Mouse (Mus musculus) kidney, adult 9 months (tissue): ENCODE measurements at regions not wholly inside any gene's neighbourhood (a gene's known extent, or its start where the extent isn't known, plus 50 kb on each side); places are given as distances from the start of the nearest gene placed in this dataset.
A peak's percentile ranks its signal among the peaks of the same experiment; 100 is the strongest.

ENCODE experiments used
- DNase-seq: peaks from one replicate; pipeline ENCODE4 v3.0.0; 2022

GRCm38 (mm10) chr9:41478106-41478848 is 316.8 kb upstream of the Ubash3b start:
- no peak for DNase-seq

GRCm38 (mm10) chr9:41475326-41475725 is 313.8 kb upstream of the Ubash3b start:
- peak; percentile 10 for DNase-seq

- no peak for DNase-seq
Observed at GRCm38 (mm10) chr9:41474945-41475297, 313.4 kb upstream of the Ubash3b start.

- peak; percentile 76 for DNase-seq
Observed at GRCm38 (mm10) chr9:41474244-41474944, 312.9 kb upstream of the Ubash3b start.

- no peak for DNase-seq
Observed at GRCm38 (mm10) chr9:41473506-41473905, 312.0 kb upstream of the Ubash3b start.

GRCm38 (mm10) chr9:41471345-41471744 is 309.8 kb upstream of the Ubash3b start:
- no peak for DNase-seq

GRCm38 (mm10) chr9:41470010-41470409 is 308.5 kb upstream of the Ubash3b start:
- no peak for DNase-seq

- no peak for DNase-seq
Observed at GRCm38 (mm10) chr9:41469414-41469813, 307.9 kb upstream of the Ubash3b start.

GRCm38 (mm10) chr9:41464057-41464685 is 302.7 kb upstream of the Ubash3b start:
- no peak for DNase-seq

GRCm38 (mm10) chr9:41461742-41462141 is 300.2 kb upstream of the Ubash3b start:
- DNase-seq = peak; percentile 86

- DNase-seq = no peak
Observed at GRCm38 (mm10) chr9:41460709-41461108, 299.2 kb upstream of the Ubash3b start.

GRCm38 (mm10) chr9:41457003-41457402 is 295.5 kb upstream of the Ubash3b start:
- DNase-seq = no peak

GRCm38 (mm10) chr9:41451738-41452137 is 290.2 kb upstream of the Ubash3b start:
- no peak for DNase-seq

GRCm38 (mm10) chr9:41449233-41449632 is 287.7 kb upstream of the Ubash3b start:
- no peak for DNase-seq

GRCm38 (mm10) chr9:41447902-41448301 is 286.4 kb upstream of the Ubash3b start:
- no peak for DNase-seq

- DNase-seq = peak; percentile 46
Observed at GRCm38 (mm10) chr9:41447211-41447875, 285.8 kb upstream of the Ubash3b start.

GRCm38 (mm10) chr9:41446431-41447203 is 285.1 kb upstream of the Ubash3b start:
- DNase-seq = no peak

GRCm38 (mm10) chr9:41442418-41442817 is 280.9 kb upstream of the Ubash3b start:
- DNase-seq = no peak

GRCm38 (mm10) chr9:41439979-41440378 is 278.5 kb upstream of the Ubash3b start:
- DNase-seq = no peak

- DNase-seq = no peak
Observed at GRCm38 (mm10) chr9:41438141-41438540, 276.6 kb upstream of the Ubash3b start.

GRCm38 (mm10) chr9:41430391-41431343 is 269.2 kb upstream of the Ubash3b start:
- DNase-seq = no peak
